Mouse (Mus musculus): Measurements from ENCODE around the gene Pcx. TPM values are rescaled to one million over a fixed set of nuclear protein-coding genes. Genes with fewer than 3 reads are reported as not detected.

The Pcx gene
- polyA plus RNA-seq, 1 experiment from 2014 or later = 18.5 TPM

Small RNAs within 50 kb of the gene (microRNA-seq; reads per million reads assigned to microRNA genes)
- not detected for gene Mir6986

Other genes starting within 250 kb of the Pcx start
- gene Ssh3, start 241.3 kb upstream of the Pcx start, polyA plus RNA-seq (2016; fragmentation: Nextera tagmentation; extraction: Ambion mirVana) = 3.1 and 3.6 TPM in 2 replicates
- gene Ankrd13d, start 227.3 kb upstream of the Pcx start, polyA plus RNA-seq (2016; fragmentation: Nextera tagmentation; extraction: Ambion mirVana) = 7.9 and 9.2 TPM in 2 replicates
- 13.6 and 15.0 TPM in 2 replicates for gene Grk2, start 204.2 kb upstream of the Pcx start, polyA plus RNA-seq (2016; fragmentation: Nextera tagmentation; extraction: Ambion mirVana)
- gene Kdm2a, start 112.2 kb upstream of the Pcx start, polyA plus RNA-seq (2016; fragmentation: Nextera tagmentation; extraction: Ambion mirVana) = 55.2 and 57.2 TPM in 2 replicates
- gene Rhod, start 71.0 kb upstream of the Pcx start, polyA plus RNA-seq (2016; fragmentation: Nextera tagmentation; extraction: Ambion mirVana) = 20.8 and 23.2 TPM in 2 replicates
- gene Syt12, start 33.0 kb upstream of the Pcx start, polyA plus RNA-seq (2016; fragmentation: Nextera tagmentation; extraction: Ambion mirVana) = 2.5 and 3.0 TPM in 2 replicates
- not detected in 2 replicates for gene 2010003K11Rik, start 11.9 kb upstream of the Pcx start, polyA plus RNA-seq (2016; fragmentation: Nextera tagmentation; extraction: Ambion mirVana)
- 5.0 and 5.7 TPM in 2 replicates for gene Lrfn4, start 105.2 kb downstream of the Pcx start, polyA plus RNA-seq (2016; fragmentation: Nextera tagmentation; extraction: Ambion mirVana)
- 84.3 and 84.9 TPM in 2 replicates for gene Rce1, start 115.2 kb downstream of the Pcx start, polyA plus RNA-seq (2016; fragmentation: Nextera tagmentation; extraction: Ambion mirVana)
- gene Gm960, start 188.2 kb downstream of the Pcx start, polyA plus RNA-seq (2016; fragmentation: Nextera tagmentation; extraction: Ambion mirVana) = 2.2 and 3.0 TPM in 2 replicates
- 6.6 and 8.3 TPM in 2 replicates for gene Sptbn2, start 200.7 kb downstream of the Pcx start, polyA plus RNA-seq (2016; fragmentation: Nextera tagmentation; extraction: Ambion mirVana)
- 104 and 106 TPM in 2 replicates for gene Rbm4b, start 246.0 kb downstream of the Pcx start, polyA plus RNA-seq (2016; fragmentation: Nextera tagmentation; extraction: Ambion mirVana)

Data from forebrain, embryonic 10.5 days (tissue).